Mouse (Mus musculus) 3T3-L1 (cell line): Measurements from ENCODE around the gene Olfr1328.
"Not testable (repeated sequence)": the region's sequence is repeated elsewhere in the genome, so short reads cannot be mapped to it uniquely, and the experiment has no call there.

Source experiments
- DNase-seq: peaks from one replicate; pipeline ENCODE4 v3.0.0-alpha.2; 2015; ENCODE audit warnings: low read depth, low spot score

The Olfr1328 gene

DNA sequence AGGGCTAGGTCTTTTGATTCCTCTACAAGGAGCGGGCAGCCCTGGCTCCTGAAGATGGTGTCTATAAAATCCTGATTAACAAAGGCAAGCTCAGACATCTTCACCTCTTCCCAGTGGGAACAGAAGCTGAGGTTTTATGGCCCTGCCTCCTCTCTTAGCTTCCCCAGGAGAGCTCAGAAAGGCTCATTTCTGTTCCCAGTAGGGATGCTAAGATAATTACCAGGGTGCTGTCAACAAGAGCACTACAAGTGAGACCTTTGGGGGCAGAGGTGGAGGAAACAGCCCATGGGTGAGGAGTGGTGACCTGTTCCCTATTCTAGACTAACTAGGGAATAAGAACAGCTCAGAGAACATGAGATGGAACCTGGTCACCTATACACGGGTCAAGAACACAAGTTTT is at the start of gene Olfr1328:
TSS of gene Olfr1328 (minus strand) at position 101 of the 400 bp plus-strand sequence.
- DNase-seq, result no peak

- DNase-seq, result no peak
Measured at GRCm38 (mm10) chr4:118985291-118985690, 46.9 kb upstream of the Olfr1328 start.

GRCm38 (mm10) chr4:118973281-118973680 is 34.9 kb upstream of the Olfr1328 start:
- no peak for DNase-seq

GRCm38 (mm10) chr4:118967711-118968110 is 29.3 kb upstream of the Olfr1328 start:
- DNase-seq, result no peak

- no peak for DNase-seq
Measured at GRCm38 (mm10) chr4:118961141-118961628, 22.8 kb upstream of the Olfr1328 start, which contains the start of gene Lao1. TSS of gene Lao1 (plus strand) at chr4:118961578.

DNA sequence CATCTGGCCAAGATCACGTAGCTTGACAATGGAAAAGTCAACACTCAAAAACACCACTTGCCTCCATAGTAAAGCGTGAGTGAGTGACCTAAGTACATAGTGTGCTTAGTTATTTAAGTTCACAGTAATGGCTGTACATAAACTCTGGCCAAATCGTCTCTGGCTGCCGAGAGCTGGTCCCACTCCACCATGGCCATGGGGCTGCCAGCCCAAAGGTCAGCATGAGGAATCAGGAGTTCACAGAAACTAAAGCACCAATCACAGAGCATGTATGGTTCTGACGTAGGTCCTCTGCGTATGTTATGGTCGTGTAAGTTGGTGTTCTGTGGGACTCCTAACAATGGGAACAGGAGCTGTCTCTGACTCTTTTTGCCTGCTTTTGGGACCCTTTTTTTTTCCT is 20.4 kb upstream of the Olfr1328 start:
- DNase-seq, result no peak

DNA sequence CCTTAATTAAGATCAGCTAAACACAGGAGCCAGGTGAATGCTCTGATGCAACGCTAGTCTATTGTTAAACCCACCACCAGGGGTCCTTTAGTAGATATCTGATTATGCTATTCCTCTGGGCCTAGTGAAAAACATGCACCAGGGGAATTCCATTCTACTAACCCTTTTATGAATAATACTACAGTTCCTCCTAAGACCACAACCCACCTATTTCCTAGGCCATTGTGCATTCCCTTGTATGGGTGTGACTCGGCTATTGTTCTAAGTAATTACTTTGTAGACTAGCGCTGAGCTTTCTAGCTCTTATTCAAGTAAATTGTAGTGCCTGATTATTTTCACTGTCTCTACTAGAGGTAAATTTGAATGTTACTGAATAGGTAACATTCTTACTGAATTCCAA is 7.1 kb downstream of the Olfr1328 start:
- not testable (repeated sequence) for DNase-seq

GRCm38 (mm10) chr4:118917365-118917764 is 21.0 kb downstream of the Olfr1328 start, which contains the start of gene Olfr1329:
TSS of gene Olfr1329 (minus strand) at chr4:118917465.
- DNase-seq, result not testable (repeated sequence)

DNA sequence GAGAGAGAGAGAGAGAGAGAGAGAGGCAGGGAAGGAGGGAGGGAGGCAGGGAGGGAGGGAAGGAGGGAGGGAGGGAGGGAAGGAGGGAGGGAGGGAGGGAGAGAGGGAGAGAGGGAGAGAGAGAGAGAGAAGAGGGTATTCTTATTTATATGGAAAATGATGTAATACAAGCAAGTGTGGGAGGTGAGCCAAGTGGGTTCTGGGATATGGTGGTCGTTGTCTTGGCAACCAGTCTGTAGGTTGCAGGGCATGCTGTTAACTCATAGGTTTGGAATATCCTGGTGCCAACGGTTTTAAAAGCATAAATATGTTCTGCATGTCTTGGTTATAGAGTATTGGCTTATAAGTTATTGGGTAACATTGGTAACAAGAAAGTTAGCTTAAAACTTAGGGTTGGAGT is 36.4 kb downstream of the Olfr1328 start:
- peak; percentile 2 for DNase-seq

- DNase-seq, result no peak
Measured at GRCm38 (mm10) chr4:118888297-118888696, 50.1 kb downstream of the Olfr1328 start, which contains the start of gene Olfr1330. TSS of gene Olfr1330 (plus strand) at chr4:118888597.
